Mouse (Mus musculus) heart, adult 9 months (tissue): ENCODE measurements around the gene Cyp4b1.
"Not testable (repeated sequence)": the region's sequence is repeated elsewhere in the genome, so short reads cannot be mapped to it uniquely, and the experiment has no call there.

Experiments
- DNase-seq, 2 experiments: peaks; one replicate each; pipeline ENCODE4 v3.0.0; 2022; ENCODE audit warnings: low spot score in 2 of 2

Gene Cyp4b1

DNA sequence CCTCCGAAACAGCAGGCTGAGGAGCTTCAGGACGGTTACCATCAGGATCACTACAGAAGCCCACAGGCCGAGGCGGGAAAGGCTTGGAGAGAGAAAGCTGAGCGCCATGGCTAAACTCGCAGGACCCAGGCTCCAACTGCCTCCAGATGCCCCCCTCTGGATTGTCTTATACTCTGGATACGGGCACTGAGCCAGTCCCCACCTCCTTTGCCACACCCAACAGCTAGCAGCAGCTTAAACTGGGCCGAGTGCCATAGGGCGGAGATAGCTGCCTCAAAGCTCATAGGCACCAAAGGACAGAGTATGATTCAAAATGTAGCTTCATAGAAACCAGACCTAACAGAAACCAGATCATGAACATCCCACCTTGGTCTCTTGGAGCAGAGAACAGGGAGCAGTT is at the start of gene Cyp4b1:
Gene Cyp4b1 (minus strand): TSS at position 144 of the 400 bp plus-strand sequence.
- peak; percentile 83 for DNase-seq

DNA sequence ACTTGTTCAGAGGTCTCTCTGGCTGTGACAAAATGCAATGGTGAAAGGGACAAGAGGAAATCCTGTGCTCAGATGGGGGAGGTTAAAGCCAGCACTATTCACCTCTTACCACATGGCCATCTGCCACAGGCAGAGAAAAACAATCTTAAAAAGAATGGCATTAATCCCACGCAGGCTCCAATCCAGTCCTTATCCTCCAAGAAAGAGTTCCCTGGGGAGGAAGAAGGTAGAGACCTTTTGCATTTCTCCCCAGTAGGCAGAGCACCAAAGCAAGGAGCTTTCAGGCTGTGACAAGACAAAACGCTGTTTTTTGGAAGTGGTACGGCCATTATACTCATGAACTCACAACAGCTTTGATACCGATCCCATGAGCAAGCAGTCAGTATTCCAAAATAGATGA is 38.8 kb upstream of the Cyp4b1 start:
- peak; percentile 46 to 63 for DNase-seq

DNA sequence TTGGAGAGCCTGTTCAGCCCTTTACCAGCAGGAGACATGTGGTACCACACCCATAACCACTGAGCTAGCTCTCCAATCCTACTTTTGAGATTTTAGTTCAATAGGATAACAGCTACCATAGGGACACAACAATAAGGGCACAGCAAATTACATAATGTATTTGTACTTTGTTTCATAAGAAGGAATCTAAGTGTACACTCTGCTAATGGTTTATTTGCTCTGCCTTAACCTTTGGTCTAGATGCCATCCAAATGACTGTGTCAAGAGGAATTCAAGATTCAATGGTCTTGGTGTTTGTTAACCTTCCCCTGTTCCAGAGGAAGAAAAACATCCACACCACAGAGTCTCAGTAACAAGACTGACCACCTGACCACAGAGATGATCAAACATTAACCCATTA is 11.7 kb upstream of the Cyp4b1 start:
- DNase-seq = no peak

DNA sequence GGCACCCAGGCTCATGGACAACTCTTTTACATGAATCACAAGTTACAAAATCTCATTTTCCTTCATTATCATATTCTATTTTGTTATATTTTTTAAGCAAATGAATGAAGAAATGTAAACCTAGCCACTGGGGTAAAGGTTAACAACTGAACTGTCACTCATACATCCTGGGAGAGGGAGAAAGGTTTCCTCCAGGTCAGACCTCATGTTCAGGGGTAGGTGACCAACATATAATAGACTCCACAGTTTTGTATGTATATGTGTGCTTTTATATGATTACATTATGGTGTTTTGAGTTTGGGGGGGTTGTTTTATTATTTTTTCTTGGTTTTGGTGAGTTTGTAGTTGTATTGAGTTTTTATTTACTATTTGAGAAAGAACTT is 10.3 kb upstream of the Cyp4b1 start:
- no peak for DNase-seq

DNA sequence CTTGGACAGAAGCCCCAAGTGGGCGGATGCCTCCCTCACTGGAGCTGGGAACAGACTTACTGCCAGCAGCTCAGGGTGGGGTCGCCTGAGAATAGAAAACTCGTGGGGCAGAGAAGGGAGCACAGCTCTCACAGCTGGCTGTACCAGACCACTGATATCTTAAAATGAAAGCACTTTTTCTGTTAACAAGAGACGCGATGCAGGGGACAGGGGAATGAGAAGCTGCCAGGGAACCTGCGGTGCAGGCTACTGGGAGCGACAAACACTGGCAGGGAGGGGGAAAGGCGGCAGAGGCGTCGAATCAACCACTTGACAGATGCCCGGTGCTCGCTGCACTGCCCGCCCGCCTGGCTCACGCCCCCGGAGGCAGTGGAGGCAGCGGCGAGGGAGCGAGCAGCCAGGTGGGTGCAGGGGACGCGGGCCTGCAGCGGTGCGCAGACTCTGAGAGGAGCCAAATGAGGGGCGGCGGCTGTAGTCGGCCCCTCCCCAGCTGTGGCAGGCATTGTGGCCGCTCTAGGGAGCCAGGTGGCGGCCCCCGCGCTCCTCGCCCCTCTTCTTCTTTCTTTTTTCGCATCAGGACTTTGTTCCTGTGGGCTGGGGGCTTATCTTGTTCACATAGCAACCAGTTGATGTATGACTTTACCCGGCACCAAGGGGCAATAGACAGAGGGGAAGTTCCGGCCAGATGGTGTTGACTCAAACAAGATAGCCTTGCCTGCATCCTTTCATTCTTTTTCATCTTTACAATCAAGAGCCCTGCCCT is 9.8 kb upstream of the Cyp4b1 start:
- peak; percentile 39 to 56 for DNase-seq

DNA sequence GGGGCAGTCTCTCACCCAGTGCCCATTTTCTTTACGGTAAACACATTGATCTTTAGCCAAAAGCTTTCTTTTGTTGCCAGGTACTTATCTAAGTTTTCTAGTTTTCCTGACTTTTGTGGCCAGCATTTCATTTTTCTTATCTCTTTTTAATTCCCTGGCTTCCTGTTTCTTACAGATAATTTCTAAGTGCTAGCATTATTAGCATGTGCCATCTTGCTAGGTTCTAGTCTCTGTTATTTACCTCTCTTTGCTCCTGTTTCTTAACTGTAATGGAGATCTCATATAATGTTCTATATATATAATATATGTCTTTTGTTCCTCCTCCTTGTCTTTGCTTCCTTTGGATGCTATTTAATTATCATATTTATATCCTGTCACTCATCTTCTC is 9.0 kb upstream of the Cyp4b1 start:
- DNase-seq = not testable (repeated sequence)

DNA sequence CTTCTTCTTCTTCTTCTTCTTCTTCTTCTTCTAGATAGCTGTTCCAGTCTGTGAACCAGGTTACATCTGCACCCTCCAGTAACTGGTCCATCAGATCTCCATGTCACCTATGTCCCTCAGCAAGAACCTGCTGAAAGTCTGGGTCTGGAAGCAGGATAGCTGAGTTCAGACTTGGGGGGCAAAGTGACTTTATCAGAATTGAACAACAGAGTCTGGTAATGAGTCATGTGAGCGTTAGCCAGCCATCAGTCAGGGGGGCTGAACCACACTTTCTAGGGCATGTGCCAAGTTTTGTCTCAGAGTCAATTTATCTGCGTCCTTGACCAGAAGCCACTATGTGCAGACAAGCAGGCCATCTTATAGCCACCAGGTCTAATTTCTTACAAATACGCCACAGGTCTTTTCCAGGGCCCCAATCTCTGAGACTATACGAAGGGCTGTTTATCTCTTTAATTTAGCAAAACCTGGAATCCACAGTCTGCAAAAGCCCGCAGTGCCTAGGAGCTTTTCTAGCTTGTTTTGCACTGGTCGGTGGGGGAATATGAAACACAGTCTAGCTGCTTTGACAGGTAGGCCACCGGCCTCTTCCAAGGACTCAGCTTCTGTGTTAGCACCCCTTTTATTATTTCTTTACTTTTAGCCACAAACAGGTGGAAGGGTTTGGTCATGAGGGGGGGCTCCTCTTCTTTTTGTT is 8.5 kb upstream of the Cyp4b1 start:
- DNase-seq = not testable (repeated sequence)

DNA sequence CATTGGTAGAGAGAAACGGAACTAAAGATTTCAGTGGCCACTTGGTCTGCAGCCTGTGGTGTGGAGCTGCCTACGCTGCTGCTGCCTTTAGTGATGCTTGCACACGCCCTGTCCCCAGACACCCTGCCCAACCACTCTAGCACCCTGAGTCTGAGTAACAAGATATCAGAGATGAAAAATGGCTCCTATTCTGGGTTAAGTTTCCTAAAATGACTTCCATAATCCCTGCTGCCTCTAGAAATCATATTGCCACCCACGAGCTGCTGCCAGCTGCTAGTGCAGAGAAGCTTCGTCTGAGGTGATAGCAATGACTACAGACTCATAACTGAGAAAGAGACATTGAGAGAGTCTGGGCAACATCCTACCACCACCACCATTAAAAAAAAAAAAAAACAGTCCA is 3.3 kb upstream of the Cyp4b1 start:
- DNase-seq = no peak

DNA sequence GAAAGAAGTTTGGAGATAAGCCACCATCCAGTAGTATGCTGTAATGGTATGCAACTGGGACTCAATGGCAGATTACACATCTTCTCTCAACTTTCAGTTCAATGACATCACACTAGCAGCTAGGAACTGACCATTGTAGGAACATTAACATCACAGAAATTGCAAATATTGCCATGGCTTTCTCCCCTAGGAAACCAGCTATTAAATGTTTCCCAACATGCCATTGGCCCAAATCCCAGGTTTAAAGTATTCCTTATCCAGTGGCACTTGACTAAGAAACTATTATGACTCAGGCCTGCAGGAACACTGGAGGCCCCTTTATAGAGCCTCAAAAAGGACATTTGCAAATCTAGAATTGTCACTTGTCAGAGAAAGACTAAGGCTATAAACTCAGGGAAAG is 1.8 kb upstream of the Cyp4b1 start:
- peak; percentile 53 to 68 for DNase-seq

DNA sequence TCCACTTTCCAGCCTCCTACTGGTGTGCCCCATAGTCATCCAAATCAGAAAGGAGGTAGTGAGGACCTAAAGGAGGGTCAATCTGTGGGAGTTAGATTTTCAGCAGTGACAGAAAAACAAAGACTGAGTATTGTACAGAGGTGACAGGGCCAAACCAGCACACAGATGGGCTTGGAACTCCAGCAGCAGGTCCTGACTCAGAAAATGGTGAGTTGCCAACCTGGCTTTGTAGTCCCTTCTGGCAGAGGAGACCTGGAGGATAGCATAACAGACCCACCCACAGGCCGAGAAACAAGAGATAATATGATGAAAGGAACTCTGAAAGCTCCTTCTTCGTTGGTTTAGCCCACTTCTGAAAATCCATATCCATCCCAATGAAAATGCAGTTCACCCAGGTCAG is 1.2 kb upstream of the Cyp4b1 start:
- DNase-seq = peak; percentile 41 to 44

DNA sequence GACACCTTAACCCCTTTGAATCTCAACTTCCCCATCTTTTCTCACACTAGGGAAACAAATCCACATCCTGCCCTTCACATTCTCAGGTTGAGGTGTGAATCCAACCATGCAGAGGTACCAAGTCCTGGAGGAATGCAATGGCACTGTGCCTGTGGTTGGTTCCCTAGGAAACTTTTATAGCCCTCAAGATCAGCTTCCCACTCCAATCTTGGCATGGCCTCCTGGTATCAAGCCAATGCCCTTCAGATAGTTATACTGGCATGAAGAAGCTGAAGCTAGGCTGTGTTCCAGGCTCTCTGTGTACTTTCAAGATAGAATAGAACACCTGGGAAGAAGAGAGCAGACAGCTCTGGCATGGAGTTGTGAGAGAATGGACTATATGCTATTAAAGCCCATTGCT is 2.2 kb downstream of the Cyp4b1 start:
- DNase-seq = peak in 1 of 2 experiments; percentile 54

DNA sequence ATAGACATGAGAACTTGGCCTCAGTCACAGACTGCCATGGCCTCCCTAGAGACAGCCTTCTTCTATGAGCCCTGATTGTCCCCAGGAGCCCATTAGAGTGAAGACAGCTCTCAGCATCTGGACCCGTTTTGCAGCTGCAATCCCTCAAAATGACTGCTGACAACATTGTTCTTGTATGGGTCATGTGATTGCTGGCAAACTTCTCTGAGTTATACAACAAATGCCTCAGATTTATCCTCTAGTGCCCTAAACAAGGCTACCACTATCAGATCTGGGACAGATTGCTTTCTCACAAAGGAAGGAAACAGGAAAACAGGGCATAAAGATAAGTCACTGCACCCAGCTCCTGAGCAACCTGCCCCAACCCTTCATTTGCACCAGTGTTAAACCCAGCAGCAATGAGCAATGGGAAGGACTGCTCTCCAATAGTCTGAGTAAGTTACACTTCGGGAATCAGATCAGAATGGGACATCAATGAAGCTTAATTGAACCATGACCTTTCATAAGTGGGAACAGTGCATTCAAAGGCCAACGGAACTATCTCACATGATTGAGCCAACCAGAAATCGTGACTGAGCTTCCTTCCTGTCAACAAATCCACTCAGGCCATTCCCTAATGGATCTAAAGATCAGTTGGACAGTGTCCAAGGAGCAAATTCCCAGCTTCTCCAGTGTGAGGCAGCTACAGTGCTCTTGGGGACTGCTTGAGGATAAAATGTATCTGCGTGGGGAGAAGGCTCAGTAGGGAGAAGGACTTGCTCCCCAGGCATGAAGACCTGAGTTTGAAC is 4.4 kb downstream of the Cyp4b1 start:
- DNase-seq = peak; percentile 70 to 76

DNA sequence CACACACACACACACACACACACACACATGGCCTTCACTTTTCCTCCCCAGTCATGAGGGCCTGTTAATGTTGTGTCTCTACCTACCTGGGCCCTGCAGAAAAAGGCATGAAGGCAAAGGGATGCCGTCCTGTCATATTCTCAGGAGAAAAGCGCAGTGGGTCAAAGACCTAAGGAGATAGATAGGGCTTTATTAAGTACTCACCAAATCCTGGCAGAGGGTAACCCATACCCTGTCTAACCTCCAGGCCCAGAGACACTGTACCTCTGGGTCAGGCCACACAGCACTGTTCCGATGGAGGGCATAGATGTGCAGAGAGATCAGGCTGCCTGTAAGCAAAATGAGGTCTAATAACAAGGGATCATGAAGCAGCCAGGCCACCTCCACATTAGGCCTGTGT is 22.0 kb downstream of the Cyp4b1 start:
- not testable (repeated sequence) for DNase-seq

DNA sequence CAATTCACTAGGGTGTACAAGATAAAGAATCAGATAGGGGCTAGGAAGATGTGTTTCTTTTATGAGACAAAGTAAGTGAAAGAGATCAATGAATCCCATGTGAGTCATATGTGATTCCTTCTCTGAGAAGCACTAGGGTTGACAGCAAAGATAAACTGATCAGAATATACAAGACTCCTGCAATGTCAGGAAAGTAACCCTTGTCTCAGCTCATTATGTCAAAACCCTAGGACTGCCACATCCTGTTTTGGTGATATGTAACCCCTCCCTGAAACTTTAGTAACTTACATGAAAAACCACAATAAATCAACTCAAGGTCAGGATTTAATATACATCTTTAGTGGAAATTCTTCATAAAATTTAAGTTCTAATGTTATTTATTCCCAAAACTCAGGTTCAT is 33.5 kb downstream of the Cyp4b1 start:
- no peak for DNase-seq

DNA sequence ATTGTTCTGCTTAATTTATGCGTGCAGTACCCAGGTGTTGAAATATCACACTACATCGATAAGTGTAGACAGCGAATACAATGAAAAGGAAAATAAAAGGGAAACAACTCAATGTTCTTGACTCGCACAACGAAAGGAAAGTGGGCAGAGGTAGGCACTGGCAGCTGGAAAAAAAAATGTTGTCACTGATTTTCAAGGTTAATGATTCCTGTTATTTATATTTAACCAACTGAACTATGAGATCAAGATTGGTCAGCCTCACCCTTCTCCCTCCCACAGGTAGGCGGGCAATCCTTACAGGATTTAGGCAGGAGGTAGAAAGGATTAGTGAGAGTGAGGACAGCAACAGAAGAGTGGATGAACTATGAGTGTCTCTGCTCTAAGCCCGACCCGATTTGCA is 46.9 kb downstream of the Cyp4b1 start, which contains the start of gene Cyp4a32:
Gene Cyp4a32 (plus strand): TSS at position 359 of the 400 bp plus-strand sequence.
- not testable (repeated sequence) for DNase-seq

DNA sequence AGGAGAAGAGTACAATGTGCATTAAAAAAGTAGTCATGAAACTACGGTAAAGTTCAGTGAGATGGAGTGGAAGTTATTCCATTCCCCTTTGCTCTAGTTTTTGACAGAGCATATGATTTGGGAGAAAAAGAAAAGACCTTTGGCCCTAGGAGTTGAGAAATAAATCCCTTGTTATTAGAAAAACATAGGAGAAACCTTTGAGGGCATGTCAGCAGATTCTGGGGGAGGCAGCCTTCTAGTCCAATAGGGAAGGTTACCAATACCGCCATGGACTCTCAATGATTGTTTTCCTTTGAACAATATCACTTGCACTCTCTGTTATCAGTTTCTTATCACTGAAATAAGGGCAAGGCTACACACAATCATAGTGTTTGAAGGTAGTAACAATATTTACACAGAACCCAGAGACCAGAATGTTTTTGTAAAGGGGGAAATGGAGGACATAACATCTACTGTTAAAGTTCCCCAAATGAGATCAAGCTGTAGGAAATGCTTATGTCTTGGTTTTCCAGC is 50.6 kb downstream of the Cyp4b1 start:
- no peak for DNase-seq

DNA sequence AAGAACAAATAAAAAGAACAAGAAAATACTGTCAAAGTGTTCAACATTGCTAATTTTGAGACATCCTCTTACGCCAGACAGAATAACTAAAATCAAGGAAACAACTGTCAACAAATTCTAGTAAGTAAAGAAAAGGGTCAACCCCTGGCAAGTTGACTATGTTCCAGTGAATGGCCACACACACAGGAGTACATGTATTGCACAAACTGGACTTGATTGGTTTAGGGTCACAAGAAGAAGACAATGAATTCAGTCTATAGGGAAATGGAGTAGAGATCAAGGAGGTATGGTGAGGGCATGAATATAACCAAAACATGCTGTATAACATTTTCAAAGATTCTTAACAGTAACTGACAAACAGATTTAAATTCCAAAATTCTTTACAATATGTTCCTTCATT is 51.2 kb downstream of the Cyp4b1 start:
- no peak for DNase-seq

DNA sequence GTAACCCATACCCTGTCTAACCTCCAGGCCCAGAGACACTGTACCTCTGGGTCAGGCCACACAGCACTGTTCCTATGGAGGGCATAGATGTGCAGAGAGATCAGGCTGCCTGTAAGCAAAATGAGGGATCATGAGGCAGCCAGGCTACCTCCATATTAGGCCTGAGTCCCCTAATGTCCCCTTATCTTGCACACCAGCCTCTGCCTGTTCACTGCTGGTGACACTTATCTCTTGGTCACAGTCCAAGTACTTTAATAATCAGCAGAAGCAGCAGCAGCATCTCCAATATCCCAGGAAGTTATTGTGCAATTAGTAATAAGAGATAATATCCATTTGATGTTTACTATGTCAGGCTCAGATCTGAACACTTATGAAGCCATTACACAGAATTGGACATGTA is 64.5 kb downstream of the Cyp4b1 start:
- DNase-seq = no peak

DNA sequence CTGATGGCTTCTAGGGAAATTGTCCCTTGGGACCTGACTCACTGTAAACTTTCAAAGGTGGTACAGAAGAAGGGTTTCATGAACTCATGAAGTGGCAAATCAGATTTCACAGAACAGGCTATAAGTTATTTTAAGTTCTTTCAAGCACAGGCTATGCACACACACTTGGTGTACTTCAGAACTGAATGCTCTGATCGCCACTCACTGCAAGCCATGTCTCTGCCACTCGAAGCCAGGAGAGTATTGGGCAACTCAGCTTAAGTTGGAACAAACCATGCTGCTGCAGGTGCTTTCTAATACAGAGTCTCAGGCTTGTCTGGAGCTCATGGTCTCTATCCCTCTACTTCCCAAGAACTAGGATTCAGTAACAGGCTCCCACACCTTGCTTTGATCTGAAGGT is 71.7 kb downstream of the Cyp4b1 start:
- no peak for DNase-seq

DNA sequence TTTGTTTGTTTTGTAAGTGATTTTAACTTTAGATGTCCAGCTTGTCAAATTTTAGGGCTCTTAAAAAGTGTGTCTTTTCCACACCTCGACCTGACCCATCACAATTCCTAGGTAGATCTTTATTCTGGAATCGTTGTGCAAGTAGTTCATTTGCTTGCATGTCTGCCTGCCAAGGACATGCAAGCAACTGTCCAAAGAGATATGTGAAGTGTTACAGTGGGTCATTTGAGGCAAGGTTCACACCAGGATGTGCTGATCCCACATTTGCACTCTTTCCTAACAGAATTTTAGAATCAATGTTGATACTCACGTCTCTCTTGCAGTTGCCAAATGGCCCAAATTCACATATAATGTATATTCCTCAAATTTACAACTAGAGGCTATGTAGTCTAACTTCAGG is 72.3 kb downstream of the Cyp4b1 start:
- no peak for DNase-seq
